Mouse (Mus musculus): Measurements from ENCODE around the gene Gm37240. TPM values are rescaled to one million over a fixed set of nuclear protein-coding genes. Genes with fewer than 3 reads are reported as not detected.

The Gm37240 gene
- polyA plus RNA-seq, 1 experiment from 2014 or later: 18.1 TPM

DNA sequence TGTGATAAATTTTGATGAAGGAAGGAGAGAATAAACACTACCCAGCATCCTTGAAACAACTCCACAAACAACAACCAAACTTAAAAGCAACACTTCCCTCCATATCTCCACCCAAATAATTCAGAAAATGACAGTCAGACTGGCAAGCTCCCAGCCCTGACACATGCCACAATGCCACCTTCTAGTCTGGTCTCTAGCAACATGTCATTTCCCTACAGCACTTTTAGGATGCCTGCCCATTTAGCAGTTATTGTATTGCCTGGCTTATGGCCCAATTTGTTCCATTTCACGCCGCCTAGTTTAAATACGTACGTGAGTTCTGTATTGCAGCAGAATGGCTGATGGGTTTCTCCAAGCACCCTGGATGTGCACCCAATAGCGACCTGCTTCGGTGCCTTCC lies 111.2 kb downstream of the Gm37240 start:
- TF ChIP-seq EP300 (optimal IDR thresholded peaks at IDR 0.05) (no peak), CTCF (IDR thresholded peaks at IDR 0.05; ENCODE audit: low read depth) (no peak)
- no peak for DNase-seq (ENCODE audit: low spot score)
- H3K4me2 ChIP-seq (replicated peaks; ENCODE audit: low read depth): no peak overlapping the region
- H3K27ac ChIP-seq (replicated peaks): no peak overlapping the region
- H3K9ac ChIP-seq (ENCODE audit: low read length): no peak overlapping the region
- H3K27me3 ChIP-seq (ENCODE audit: control insufficient read depth, insufficient read depth, low read length): no peaks in the 10 kb centered on the region
- no peaks in the 10 kb centered on the region for H3K9me3 ChIP-seq (ENCODE audit: control insufficient read depth, low read length)
- H3K36me3 ChIP-seq (ENCODE audit: control insufficient read depth, insufficient read depth, low read length): no peaks in the 10 kb centered on the region
- 73% methylated on average over 6 of the region's 6 CpGs for WGBS
- ATAC-seq (ENCODE audit: low FRiP score, low TSS enrichment): no peak
- no peak overlapping the region for H3K4me3 ChIP-seq (ENCODE audit: low read depth, low read length)
- no peaks in the 10 kb centered on the region for H3K4me1 ChIP-seq (replicated peaks; ENCODE audit: control insufficient read depth, insufficient read depth)

DNA sequence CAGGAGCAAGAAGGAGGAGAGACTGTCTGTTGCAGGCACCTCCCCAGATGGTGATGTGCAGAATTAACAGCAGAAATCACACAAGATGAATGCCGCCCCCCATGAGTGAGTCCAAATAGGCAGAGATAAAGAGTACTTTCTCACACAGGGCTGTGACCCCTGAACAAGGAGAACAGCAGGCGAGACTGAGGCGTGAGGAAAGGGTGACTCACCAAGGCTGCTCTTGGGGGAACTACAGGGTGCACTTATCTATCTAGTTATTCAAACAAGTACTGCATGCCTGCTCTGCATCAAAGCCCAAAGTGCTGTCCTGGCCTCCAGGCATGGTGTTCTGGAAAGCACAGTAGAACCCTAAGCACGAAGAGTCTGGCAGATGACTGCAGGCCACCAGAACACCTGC lies 113.4 kb downstream of the Gm37240 start:
- ATAC-seq (ENCODE audit: low FRiP score, low TSS enrichment): peak; percentile 71
- 29% methylated on average over 4 of the region's 4 CpGs for WGBS
- Histone ChIP-seq H3K27ac (replicated peaks) (no peak overlapping the region), H3K27me3 (ENCODE audit: control insufficient read depth, insufficient read depth, low read length) (no peaks in the 10 kb centered on the region), H3K4me3 (ENCODE audit: low read depth, low read length) (no peak overlapping the region), H3K36me3 (ENCODE audit: control insufficient read depth, insufficient read depth, low read length) (no peaks in the 10 kb centered on the region), H3K4me1 (replicated peaks; ENCODE audit: control insufficient read depth, insufficient read depth) (no peaks in the 10 kb centered on the region), H3K4me2 (replicated peaks; ENCODE audit: low read depth) (no peak overlapping the region), H3K9me3 (ENCODE audit: control insufficient read depth, low read length) (no peaks in the 10 kb centered on the region), H3K9ac (ENCODE audit: low read length) (no peak overlapping the region)
- no peak for TF ChIP-seq EP300 (optimal IDR thresholded peaks at IDR 0.05)
- TF ChIP-seq CTCF (IDR thresholded peaks at IDR 0.05; ENCODE audit: low read depth): no peak
- peak; percentile 47 for DNase-seq (ENCODE audit: low spot score)

DNA sequence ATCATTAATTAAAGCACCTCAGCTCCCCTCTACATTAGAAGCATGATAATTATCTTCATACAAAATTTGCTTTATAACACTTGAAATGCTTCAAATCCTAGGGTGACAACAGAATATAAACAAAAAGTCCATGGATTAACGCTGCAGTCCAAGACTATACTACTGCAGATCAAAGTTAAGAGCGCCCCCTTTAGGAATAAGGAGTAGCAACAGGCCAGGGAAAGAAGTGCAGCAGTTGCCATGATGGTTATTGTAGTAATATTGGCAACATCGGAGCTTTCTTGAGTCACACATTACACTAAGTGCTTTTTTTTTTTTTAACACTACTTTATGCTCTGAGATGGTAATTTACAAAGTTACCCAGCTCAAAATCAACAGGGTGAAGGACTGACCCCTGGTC lies 113.9 kb downstream of the Gm37240 start:
- no peak for DNase-seq (ENCODE audit: low spot score)
- H3K27me3 ChIP-seq (ENCODE audit: control insufficient read depth, insufficient read depth, low read length): no peaks in the 10 kb centered on the region
- no peak overlapping the region for H3K4me2 ChIP-seq (replicated peaks; ENCODE audit: low read depth)
- no peaks in the 10 kb centered on the region for H3K4me1 ChIP-seq (replicated peaks; ENCODE audit: control insufficient read depth, insufficient read depth)
- H3K9ac ChIP-seq (ENCODE audit: low read length): no peak overlapping the region
- ATAC-seq (ENCODE audit: low FRiP score, low TSS enrichment): 0 out of 2 replicates have a peak, but pooled peaks have one; percentile 42
- H3K9me3 ChIP-seq (ENCODE audit: control insufficient read depth, low read length): no peaks in the 10 kb centered on the region
- 39% methylated on average over 3 of the region's 3 CpGs for WGBS
- no peak overlapping the region for H3K4me3 ChIP-seq (ENCODE audit: low read depth, low read length)
- H3K36me3 ChIP-seq (ENCODE audit: control insufficient read depth, insufficient read depth, low read length): no peaks in the 10 kb centered on the region
- TF ChIP-seq CTCF (IDR thresholded peaks at IDR 0.05; ENCODE audit: low read depth) (peak; percentile 61), EP300 (optimal IDR thresholded peaks at IDR 0.05) (no peak)
- no peak overlapping the region for H3K27ac ChIP-seq (replicated peaks)

DNA sequence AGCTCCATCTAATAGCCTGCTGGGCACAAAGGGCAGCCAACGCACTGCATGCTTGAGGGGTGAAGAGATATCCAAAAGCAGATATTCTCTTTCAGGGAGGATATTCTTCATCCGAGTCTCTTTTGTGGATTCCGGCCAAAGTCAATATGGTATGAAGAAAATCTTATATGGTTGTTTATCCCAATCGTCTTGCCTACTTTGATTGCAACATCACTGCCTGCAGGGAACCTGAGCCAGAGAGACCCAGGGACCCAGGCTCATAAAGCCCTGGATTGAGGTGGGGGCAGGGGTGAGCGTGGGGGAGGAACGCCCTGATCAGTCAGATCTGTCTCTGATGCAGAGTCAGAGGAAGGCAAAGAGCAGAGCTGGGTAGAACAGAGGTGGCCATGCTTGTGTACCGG lies 122.4 kb downstream of the Gm37240 start:
- TF ChIP-seq EP300 (optimal IDR thresholded peaks at IDR 0.05): no peak
- no peak for TF ChIP-seq CTCF (IDR thresholded peaks at IDR 0.05; ENCODE audit: low read depth)
- no peak for ATAC-seq (ENCODE audit: low FRiP score, low TSS enrichment)

DNA sequence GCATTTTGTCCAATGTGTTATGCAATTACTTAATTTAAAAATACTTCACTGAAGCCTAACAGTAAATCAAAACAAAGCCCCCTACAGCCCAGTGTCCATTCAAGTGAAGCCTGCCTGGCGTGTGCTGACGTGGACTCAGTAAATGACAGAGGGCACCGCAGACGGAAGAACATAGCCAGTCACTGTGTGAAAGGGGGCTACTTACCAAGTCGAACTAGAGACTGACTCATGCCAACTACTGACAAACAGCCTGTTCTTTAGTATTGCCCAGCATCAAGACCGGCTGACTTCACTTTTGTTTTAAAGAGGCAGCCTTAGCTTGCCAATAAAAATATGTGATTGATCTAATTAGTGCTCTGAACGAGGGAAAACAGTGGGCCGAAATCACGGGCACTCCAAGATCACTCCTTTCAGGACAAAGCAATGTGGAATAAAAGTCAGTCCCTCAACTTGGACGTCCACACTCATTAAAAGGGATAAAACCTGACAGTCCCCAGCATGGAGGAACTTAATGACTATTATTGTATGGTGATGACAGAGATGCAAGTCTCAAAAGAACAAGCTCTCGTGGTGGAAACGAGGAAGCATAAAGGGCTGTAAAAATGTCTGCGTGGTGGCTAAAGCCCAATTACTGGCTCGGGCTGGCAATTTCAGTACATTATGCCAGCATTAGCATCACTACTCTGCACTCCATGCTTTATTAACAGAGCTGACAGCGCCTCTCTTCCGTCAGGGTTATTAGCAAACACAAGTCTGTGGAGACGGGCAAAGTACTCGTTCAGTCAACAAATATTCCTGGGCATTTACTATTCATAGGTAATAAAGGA lies 123.1 kb downstream of the Gm37240 start:
- ATAC-seq (ENCODE audit: low FRiP score, low TSS enrichment) (no peak), DNase-seq (ENCODE audit: low spot score) (no peak)
- Histone ChIP-seq H3K4me1 (replicated peaks; ENCODE audit: control insufficient read depth, insufficient read depth) (no peaks in the 10 kb centered on the region), H3K4me2 (replicated peaks; ENCODE audit: low read depth) (no peak overlapping the region), H3K36me3 (ENCODE audit: control insufficient read depth, insufficient read depth, low read length) (no peaks in the 10 kb centered on the region), H3K27ac (replicated peaks) (no peak overlapping the region), H3K9me3 (ENCODE audit: control insufficient read depth, low read length) (no peaks in the 10 kb centered on the region), H3K27me3 (ENCODE audit: control insufficient read depth, insufficient read depth, low read length) (no peaks in the 10 kb centered on the region), H3K4me3 (ENCODE audit: low read depth, low read length) (no peak overlapping the region), H3K9ac (ENCODE audit: low read length) (no peak overlapping the region)
- TF ChIP-seq CTCF (IDR thresholded peaks at IDR 0.05; ENCODE audit: low read depth) (no peak), EP300 (optimal IDR thresholded peaks at IDR 0.05) (no peak)
- WGBS: 76% methylated on average over 18 of the region's 18 CpGs

More for the DNA sequence above, 122.4 kb downstream of the Gm37240 start:
- H3K4me1 ChIP-seq (replicated peaks; ENCODE audit: control insufficient read depth, insufficient read depth): no peaks in the 10 kb centered on the region
- no peak for DNase-seq (ENCODE audit: low spot score)
- no peak overlapping the region for H3K9ac ChIP-seq (ENCODE audit: low read length)
- no peak overlapping the region for H3K4me3 ChIP-seq (ENCODE audit: low read depth, low read length)
- 66% methylated on average over 7 of the region's 7 CpGs for WGBS
- no peaks in the 10 kb centered on the region for H3K36me3 ChIP-seq (ENCODE audit: control insufficient read depth, insufficient read depth, low read length)
- H3K27me3 ChIP-seq (ENCODE audit: control insufficient read depth, insufficient read depth, low read length): no peaks in the 10 kb centered on the region
- no peak overlapping the region for H3K27ac ChIP-seq (replicated peaks)
- no peak overlapping the region for H3K4me2 ChIP-seq (replicated peaks; ENCODE audit: low read depth)
- H3K9me3 ChIP-seq (ENCODE audit: control insufficient read depth, low read length): no peaks in the 10 kb centered on the region

DNA sequence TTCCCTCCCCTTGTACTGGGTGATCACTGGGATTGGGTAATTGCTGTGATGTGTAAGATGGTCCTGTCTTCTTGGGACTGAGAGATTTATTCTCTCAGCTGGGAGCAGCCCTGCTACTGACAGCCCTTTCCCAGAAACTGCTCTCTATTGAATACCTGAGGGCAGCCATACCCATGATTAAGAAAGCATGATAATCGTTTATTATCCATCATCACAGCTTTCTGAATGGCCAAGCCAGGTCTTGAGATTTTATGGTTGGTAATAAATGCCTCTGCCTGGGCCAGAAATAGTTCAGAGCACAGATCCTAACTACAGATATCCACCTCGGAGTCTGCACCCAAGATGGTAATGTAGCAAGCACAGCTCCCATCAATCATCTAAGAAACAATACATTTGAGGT lies 129.4 kb downstream of the Gm37240 start:
- TF ChIP-seq CTCF (IDR thresholded peaks at IDR 0.05; ENCODE audit: low read depth) (no peak), EP300 (optimal IDR thresholded peaks at IDR 0.05) (no peak)
- H3K27me3 ChIP-seq (ENCODE audit: control insufficient read depth, insufficient read depth, low read length): no peaks in the 10 kb centered on the region
- DNase-seq (ENCODE audit: low spot score) (no peak), ATAC-seq (ENCODE audit: low FRiP score, low TSS enrichment) (no peak)
- no peaks in the 10 kb centered on the region for H3K36me3 ChIP-seq (ENCODE audit: control insufficient read depth, insufficient read depth, low read length)
- no peaks in the 10 kb centered on the region for H3K9me3 ChIP-seq (ENCODE audit: control insufficient read depth, low read length)
- H3K27ac ChIP-seq (replicated peaks): no peak overlapping the region
- H3K4me3 ChIP-seq (ENCODE audit: low read depth, low read length): no peak overlapping the region
- no peak overlapping the region for H3K9ac ChIP-seq (ENCODE audit: low read length)
- 48% methylated on average over 2 of the region's 2 CpGs for WGBS
- no peaks in the 10 kb centered on the region for H3K4me1 ChIP-seq (replicated peaks; ENCODE audit: control insufficient read depth, insufficient read depth)
- H3K4me2 ChIP-seq (replicated peaks; ENCODE audit: low read depth): no peak overlapping the region
